Comparison of ENCODE assay signal across 31 mouse cellular contexts in the genomic region with DNA sequence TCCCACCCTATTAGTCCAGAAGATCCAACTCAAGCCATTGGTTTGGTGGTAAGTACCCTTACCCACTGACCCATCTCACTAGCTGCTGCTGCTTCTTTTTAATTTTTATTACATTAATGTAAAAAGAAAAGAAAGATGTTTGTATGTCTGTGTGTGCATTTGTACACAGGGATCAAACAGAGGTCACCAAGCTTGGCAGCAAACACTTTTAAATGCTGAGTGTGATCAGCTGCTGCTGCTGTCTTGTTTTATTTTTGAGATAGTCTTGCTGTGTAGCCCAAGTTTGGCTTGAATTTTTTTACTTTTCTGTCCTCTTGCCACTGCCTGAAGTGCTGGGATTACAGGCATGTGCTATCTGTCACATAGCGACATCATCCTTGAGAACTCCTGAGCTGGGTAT. TPM values are rescaled to one million over a fixed set of nuclear protein-coding genes. Genes with fewer than 3 reads are reported as not detected.
"Had no signal": no experiment of that assay in that cellular context is flagged by ENCODE, and none has a peak within 500 bp of the region (broad histone marks: within the 10 kb centered on the region; RNA-seq: fewer than 3 reads in every experiment).

No protein-coding gene starts in this region.

- H3K9me3 ChIP-seq: heart, embryonic 10.5 days; heart, embryonic 12.5 days; heart, embryonic 13.5 days; heart, embryonic 15.5 days; hindbrain, embryonic 10.5 days; hindbrain, embryonic 12.5 days; hindbrain, embryonic 13.5 days; hindbrain, embryonic 15.5 days; intestine, embryonic 15.5 days; kidney, embryonic 15.5 days had no signal

- H3K27ac ChIP-seq: heart, adult 2 months; heart, embryonic 10.5 days; heart, embryonic 13.5 days; heart, embryonic 15.5 days; hindbrain, embryonic 10.5 days; hindbrain, embryonic 12.5 days; hindbrain, embryonic 13.5 days; hindbrain, embryonic 14.5 days; hindbrain, embryonic 15.5 days; hindbrain, postnatal 0 days; intestine, embryonic 15.5 days; kidney, embryonic 15.5 days; layer of hippocampus, adult 2 months; left cerebral cortex, adult 2 months had no signal

- H3K27me3 ChIP-seq: heart, embryonic 12.5 days; heart, embryonic 13.5 days; heart, embryonic 15.5 days; hindbrain, embryonic 12.5 days; hindbrain, embryonic 13.5 days; hindbrain, embryonic 15.5 days; intestine, embryonic 15.5 days; kidney, embryonic 15.5 days had no signal

- ATAC-seq: hindbrain, embryonic 16.5 days; hindbrain, postnatal 0 days; inflammation-experienced regulatory T-cells, adult 6 months; intestine, embryonic 15.5 days; intestine, embryonic 16.5 days; intestine, postnatal 0 days had no signal

- DNase-seq: heart, adult 18-20 months; heart, adult 2 months; heart, postnatal 14 days; heart, postnatal 36 days; heart, postnatal 4 days; kidney, adult 11 months; kidney, adult 2 months; kidney, adult 8-10 months; kidney, adult 9 months; kidney, postnatal 25 days; layer of hippocampus, adult 9-11 months; layer of hippocampus, postnatal 36 days had no signal

- H3K9ac ChIP-seq: heart, embryonic 12.5 days; heart, embryonic 13.5 days; heart, embryonic 15.5 days; hindbrain, embryonic 12.5 days; hindbrain, embryonic 13.5 days; hindbrain, embryonic 14.5 days; hindbrain, embryonic 15.5 days; intestine, embryonic 15.5 days; kidney, embryonic 15.5 days had no signal

- H3K4me3 ChIP-seq: heart, adult 2 months; heart, embryonic 10.5 days; heart, embryonic 12.5 days; heart, embryonic 13.5 days; heart, embryonic 15.5 days; hindbrain, embryonic 10.5 days; hindbrain, embryonic 12.5 days; hindbrain, embryonic 13.5 days; hindbrain, embryonic 15.5 days; intestine, embryonic 15.5 days; kidney, embryonic 15.5 days; layer of hippocampus, adult 2 months; left cerebral cortex, adult 2 months had no signal

- H3K4me2 ChIP-seq: heart, embryonic 11.5 days; heart, embryonic 12.5 days; heart, embryonic 13.5 days; heart, embryonic 15.5 days; hindbrain, embryonic 12.5 days; hindbrain, embryonic 13.5 days; hindbrain, embryonic 14.5 days; hindbrain, embryonic 15.5 days; intestine, embryonic 15.5 days; kidney, embryonic 15.5 days had no signal

- H3K4me1 ChIP-seq: heart, embryonic 12.5 days; heart, embryonic 13.5 days; hindbrain, embryonic 10.5 days; hindbrain, embryonic 12.5 days; intestine, embryonic 15.5 days; kidney, embryonic 15.5 days had no signal

RNA-seq across cellular contexts. Expression of gene BC030499, which starts 15.0 kb away (rescaled TPM):
- polyA plus RNA-seq: hindbrain, postnatal 0 days had no signal
